Mouse (Mus musculus): ENCODE measurements at regions not wholly inside any gene's neighbourhood (a gene's known extent, or its start where the extent isn't known, plus 50 kb on each side); places are given as distances from the start of the nearest gene placed in this dataset.

- DNase-seq (ENCODE audit: low spot score in 2 of 2): no peak
These were observed 389.6 kb downstream of the Rps24 start for GRCm38 (mm10) chr14:24876508-24876907.

- DNase-seq (ENCODE audit: low spot score in 2 of 2): no peak
These were observed 390.9 kb downstream of the Rps24 start for GRCm38 (mm10) chr14:24877853-24878252.

GRCm38 (mm10) chr14:24886164-24886563 lies 399.2 kb downstream of the Rps24 start:
- no peak for DNase-seq (ENCODE audit: low spot score in 2 of 2)

GRCm38 (mm10) chr14:24886896-24887421 lies 400.0 kb downstream of the Rps24 start:
- no peak for DNase-seq (ENCODE audit: low spot score in 2 of 2)

- DNase-seq (ENCODE audit: low spot score in 2 of 2): no peak
These were observed 403.9 kb downstream of the Rps24 start for GRCm38 (mm10) chr14:24890856-24891255.

GRCm38 (mm10) chr14:24895196-24895595 lies 408.3 kb downstream of the Rps24 start:
- DNase-seq (ENCODE audit: low spot score in 2 of 2): no peak

GRCm38 (mm10) chr14:24896681-24897080 lies 409.8 kb downstream of the Rps24 start:
- DNase-seq (ENCODE audit: low spot score in 2 of 2): no peak

GRCm38 (mm10) chr14:24900501-24901179 lies 413.7 kb downstream of the Rps24 start:
- DNase-seq (ENCODE audit: low spot score in 2 of 2): peak; percentile 12 to 16

GRCm38 (mm10) chr14:24901726-24902125 lies 414.8 kb downstream of the Rps24 start:
- no peak for DNase-seq (ENCODE audit: low spot score in 2 of 2)

- peak; percentile 62 to 64 for DNase-seq (ENCODE audit: low spot score in 2 of 2)
These were observed 415.9 kb downstream of the Rps24 start for GRCm38 (mm10) chr14:24902870-24903269.

- DNase-seq (ENCODE audit: low spot score in 2 of 2): no peak
These were observed 417.8 kb downstream of the Rps24 start for GRCm38 (mm10) chr14:24904712-24905111.

- DNase-seq (ENCODE audit: low spot score in 2 of 2): no peak
These were observed 420.0 kb downstream of the Rps24 start for GRCm38 (mm10) chr14:24906916-24907315.

GRCm38 (mm10) chr14:24908377-24908776 lies 421.5 kb downstream of the Rps24 start:
- DNase-seq (ENCODE audit: low spot score in 2 of 2): no peak

GRCm38 (mm10) chr14:24911621-24912020 lies 424.7 kb downstream of the Rps24 start:
- DNase-seq (ENCODE audit: low spot score in 2 of 2): no peak

- no peak for DNase-seq (ENCODE audit: low spot score in 2 of 2)
These were observed 432.1 kb downstream of the Rps24 start for GRCm38 (mm10) chr14:24919056-24919455.

- no peak for DNase-seq (ENCODE audit: low spot score in 2 of 2)
These were observed 435.1 kb downstream of the Rps24 start for GRCm38 (mm10) chr14:24922006-24922405.

GRCm38 (mm10) chr14:24924561-24924960 lies 437.6 kb downstream of the Rps24 start:
- DNase-seq (ENCODE audit: low spot score in 2 of 2): no peak

GRCm38 (mm10) chr14:24926086-24927048 lies 439.4 kb downstream of the Rps24 start:
- DNase-seq (ENCODE audit: low spot score in 2 of 2): no peak

- DNase-seq (ENCODE audit: low spot score in 2 of 2): no peak
These were observed 441.8 kb downstream of the Rps24 start for GRCm38 (mm10) chr14:24928726-24929125.

GRCm38 (mm10) chr14:24930251-24930650 lies 443.3 kb downstream of the Rps24 start:
- DNase-seq (ENCODE audit: low spot score in 2 of 2): no peak

GRCm38 (mm10) chr14:24937876-24938275 lies 451.0 kb downstream of the Rps24 start:
- DNase-seq (ENCODE audit: low spot score in 2 of 2): no peak

- no peak for DNase-seq (ENCODE audit: low spot score in 2 of 2)
These were observed 452.1 kb downstream of the Rps24 start for GRCm38 (mm10) chr14:24939068-24939467.

Measured in heart, adult 9 months (tissue).